Mouse (Mus musculus) kidney, postnatal 0 days (tissue): ENCODE results near the gene Tmpo. TPM values are rescaled to one million over a fixed set of nuclear protein-coding genes. Genes with fewer than 3 reads are reported as not detected.

Experiments used
- ATAC-seq: fragments of 200-750 bp; cut with Nextera tagmentation; replicated peaks from 2 replicates; pipeline ENCODE4 v1.8.0; 2017; ENCODE audit warnings: low read depth, moderate number of reproducible peaks, moderate TSS enrichment, moderate library complexity; ENCODE audit not compliant: low FRiP score
- DNase-seq: peaks from one replicate; pipeline ENCODE4 v3.0.0-alpha.2; 2016; ENCODE audit warnings: low spot score
- H3K27ac ChIP-seq: fragments of 300-500 bp; sonication (generic); 2 replicates; pipeline ENCODE4 v1.5.1; 2014; ENCODE audit warnings: mild to moderate bottlenecking
- H3K27me3 ChIP-seq: fragments of 300-500 bp; sonication (generic); 2 replicates; pipeline ENCODE4 v1.6.1; 2014; ENCODE audit warnings: low read length, mixed read lengths; ENCODE audit not compliant: insufficient read depth
- H3K36me3 ChIP-seq: fragments of 300-500 bp; sonication (generic); 2 replicates; pipeline ENCODE4 v1.6.1; 2014; ENCODE audit warnings: low read length, mixed read lengths; ENCODE audit not compliant: insufficient read depth
- H3K4me1 ChIP-seq: fragments of 300-500 bp; sonication (generic); replicated peaks from 2 replicates; pipeline ENCODE4 v1.6.1; 2014; ENCODE audit warnings: antibody characterized with exemption, low read length, mixed read lengths; ENCODE audit not compliant: insufficient read depth
- H3K4me2 ChIP-seq: fragments of 300-500 bp; sonication (generic); 2 replicates; pipeline ENCODE4 v1.6.1; 2014; ENCODE audit warnings: mild to moderate bottlenecking, low read length, moderate library complexity, mixed read lengths
- H3K4me3 ChIP-seq: fragments of 300-500 bp; sonication (generic); replicated peaks from 2 replicates; pipeline ENCODE4 v1.5.1; 2014; ENCODE audit warnings: low read depth, low read length
- H3K9ac ChIP-seq: fragments of 300-500 bp; sonication (generic); 2 replicates; pipeline ENCODE4 v1.6.1; 2014; ENCODE audit warnings: low read depth, low read length
- H3K9me3 ChIP-seq: fragments of 300-500 bp; sonication (generic); replicated peaks from 2 replicates; pipeline ENCODE4 v1.6.1; 2016; ENCODE audit warnings: low read length, inconsistent platforms, mixed read lengths
- CTCF ChIP-seq: IDR thresholded peaks from 2 replicates; pipeline ENCODE4 v1.5.1; 2016; ENCODE audit warnings: antibody characterized with exemption, low read depth, mild to moderate bottlenecking, moderate library complexity
- WGBS: fragments of 180-500 bp; shearing (Covaris S2); extraction: QIAGEN DNeasy Blood & Tissue Kit; methylation state at CpG from one replicate; pipeline ENCODE4 v1.1.7; 2014; 5-methylcytosine and 5-hydroxymethylcytosine counted together
- polyA plus RNA-seq: library from polyadenylated mRNA; unstranded; fragments of >200 nt; fragmentation: Nextera tagmentation; extraction: Ambion mirVana; gene quantifications from 2 replicates; pipeline ENCODE4 v1.2.1, GENCODE M21; 2015

Tmpo gene
- polyA plus RNA-seq, 1 experiment from 2014 or later, result 160 TPM

DNA sequence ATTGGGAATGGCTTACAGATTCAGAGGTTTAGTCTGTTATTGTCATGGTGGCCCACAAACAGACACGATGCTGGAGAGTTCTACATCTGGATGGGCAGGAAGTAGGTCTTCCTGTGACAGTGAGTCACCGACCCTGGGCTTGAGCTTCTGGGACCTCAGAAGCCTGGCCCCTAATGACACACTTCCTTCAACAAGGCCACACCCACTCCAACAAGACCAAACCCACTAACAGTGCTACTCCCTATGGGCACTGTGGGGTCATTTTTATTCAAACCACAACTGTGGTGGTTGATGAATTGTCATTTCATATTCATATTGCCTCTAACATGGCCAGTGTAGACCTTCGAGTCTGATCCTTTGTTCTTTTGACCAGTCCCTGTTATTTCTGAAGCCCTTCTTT, 42.8 kb downstream of the Tmpo start:
- WGBS, result 66% methylated on average over 3 of the region's 3 CpGs
- DNase-seq, result no peak
- no peaks in the 10 kb centered on the region for H3K27me3 ChIP-seq
- ATAC-seq, result no peak
- H3K4me2 ChIP-seq, result no peak overlapping the region
- H3K9ac ChIP-seq, result no peak overlapping the region
- no peaks in the 10 kb centered on the region for H3K9me3 ChIP-seq
- no peaks in the 10 kb centered on the region for H3K36me3 ChIP-seq
- no peak overlapping the region for H3K27ac ChIP-seq
- H3K4me3 ChIP-seq, result no peak overlapping the region
- no peaks in the 10 kb centered on the region for H3K4me1 ChIP-seq
- no peak for TF ChIP-seq CTCF

DNA sequence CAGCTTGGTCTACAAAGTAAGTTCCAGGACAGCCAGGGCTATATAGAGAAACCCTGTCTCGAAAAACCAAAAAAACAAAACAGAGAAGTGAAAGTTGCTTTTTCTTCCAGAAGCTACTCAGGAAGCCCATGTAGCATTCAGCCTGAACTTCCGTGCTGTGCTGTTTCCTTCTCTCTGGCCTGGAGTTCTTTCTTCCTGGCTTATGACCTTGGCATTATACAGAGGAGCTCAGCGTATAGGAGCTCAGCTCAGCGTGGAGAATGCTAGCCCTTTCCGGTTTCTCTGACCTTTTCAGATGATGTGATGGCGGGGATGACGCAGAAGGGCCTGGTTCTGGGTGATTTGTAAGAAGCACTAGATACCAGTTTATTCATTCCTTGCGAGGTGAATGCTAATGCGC, 43.7 kb downstream of the Tmpo start:
- WGBS, result 72% methylated on average over 9 of the region's 9 CpGs
- no peak for ATAC-seq

DNA sequence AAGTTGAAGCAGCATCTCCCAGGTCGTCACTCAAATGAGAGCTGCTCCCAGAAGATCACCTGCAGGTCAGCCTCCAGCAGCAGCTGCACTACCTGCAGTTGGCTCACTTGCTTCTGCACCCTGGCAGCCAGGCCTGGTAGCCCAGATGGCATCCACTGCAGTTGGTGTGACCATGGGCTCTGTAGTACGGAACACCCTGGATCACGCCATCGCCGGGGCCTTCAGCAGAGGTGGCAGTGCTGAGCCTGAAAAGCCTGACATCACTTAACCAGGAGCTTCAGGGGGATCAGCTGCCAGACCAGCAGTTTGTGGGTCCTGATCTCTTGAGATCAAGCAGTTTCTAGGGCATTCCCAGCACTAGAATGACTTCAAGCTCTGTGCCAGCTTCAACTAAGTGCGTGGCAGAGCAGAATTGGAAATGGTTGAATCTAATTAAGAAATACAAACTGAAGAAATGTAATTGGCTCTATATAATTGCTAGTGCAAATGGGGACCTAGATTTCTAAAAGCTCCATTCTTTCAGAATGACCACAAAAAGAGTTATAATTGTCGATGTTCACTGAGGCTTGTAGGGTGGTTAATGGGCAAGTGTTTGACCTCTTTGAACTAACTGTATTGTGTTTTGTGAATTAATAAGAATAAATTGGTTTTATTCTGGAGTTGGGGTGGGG, 45.7 kb downstream of the Tmpo start:
- Histone ChIP-seq H3K4me3 (no peak overlapping the region), H3K27me3 (no peaks in the 10 kb centered on the region), H3K4me2 (no peak overlapping the region), H3K9ac (no peak overlapping the region), H3K9me3 (no peaks in the 10 kb centered on the region), H3K4me1 (no peaks in the 10 kb centered on the region), H3K27ac (no peak overlapping the region), H3K36me3 (no peaks in the 10 kb centered on the region)
- WGBS, result 89% methylated on average over 7 of the region's 7 CpGs
- TF ChIP-seq CTCF, result no peak
- DNase-seq, result no peak
- no peak for ATAC-seq

More for the DNA sequence above, 43.7 kb downstream of the Tmpo start:
- DNase-seq, result no peak
- Histone ChIP-seq H3K4me3 (no peak overlapping the region), H3K36me3 (no peaks in the 10 kb centered on the region), H3K27ac (no peak overlapping the region; the same call in 1 of the 2 replicates), H3K27me3 (no peaks in the 10 kb centered on the region), H3K4me2 (no peak overlapping the region), H3K9ac (no peak overlapping the region), H3K4me1 (no peaks in the 10 kb centered on the region), H3K9me3 (no peaks in the 10 kb centered on the region)
- no peak for TF ChIP-seq CTCF

DNA sequence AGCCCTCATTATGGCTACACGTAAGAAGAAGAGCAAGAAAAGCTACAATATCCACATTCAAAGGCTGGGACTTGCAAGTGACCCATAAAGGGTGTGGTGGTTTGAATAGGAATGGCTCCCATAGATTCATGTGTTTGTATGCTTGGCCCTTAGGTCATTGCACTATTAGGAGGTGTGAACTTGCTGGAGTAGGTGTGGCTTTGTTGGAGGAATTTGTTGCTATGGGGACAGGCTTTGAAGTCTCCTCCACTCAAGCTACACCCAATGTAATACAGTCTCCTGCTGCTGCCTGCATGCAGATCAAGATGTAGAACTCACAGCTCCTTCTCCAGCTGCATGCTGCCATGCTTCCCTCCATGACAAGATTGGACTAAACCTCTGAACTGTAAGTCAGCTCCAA, 49.5 kb downstream of the Tmpo start:
- ATAC-seq, result no peak
- no peak for TF ChIP-seq CTCF

DNA sequence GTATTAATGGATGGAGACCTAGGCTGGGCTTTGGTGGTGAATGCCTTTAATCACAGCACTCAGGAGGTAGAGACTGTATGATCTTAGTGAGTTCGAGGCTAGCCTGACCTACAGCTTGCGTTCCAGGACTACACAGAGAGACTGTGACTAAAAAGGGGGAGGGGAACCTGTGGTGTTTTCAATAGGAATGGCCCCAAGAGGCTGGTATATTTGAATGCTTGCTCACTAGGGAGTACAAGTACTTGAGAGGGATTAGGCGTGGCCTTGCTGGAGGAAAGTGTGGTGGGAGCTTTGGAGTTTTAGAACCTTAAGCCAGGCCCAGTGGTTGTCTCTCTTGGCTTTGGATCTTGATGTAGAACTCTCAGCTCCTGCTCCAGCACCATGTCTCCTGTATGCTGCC, 50.3 kb downstream of the Tmpo start:
- 96% methylated on average over 3 of the region's 3 CpGs for WGBS
- no peak overlapping the region for H3K27ac ChIP-seq
- H3K9ac ChIP-seq, result no peak overlapping the region
- no peak for ATAC-seq
- H3K4me3 ChIP-seq, result no peak overlapping the region
- H3K4me1 ChIP-seq, result no peaks in the 10 kb centered on the region
- no peak overlapping the region for H3K4me2 ChIP-seq
- no peaks in the 10 kb centered on the region for H3K9me3 ChIP-seq
- H3K36me3 ChIP-seq, result no peaks in the 10 kb centered on the region
- no peak for TF ChIP-seq CTCF
- no peak for DNase-seq
- no peaks in the 10 kb centered on the region for H3K27me3 ChIP-seq

More for the DNA sequence above, 49.5 kb downstream of the Tmpo start:
- Histone ChIP-seq H3K4me2 (no peak overlapping the region), H3K9ac (no peak overlapping the region), H3K4me1 (no peaks in the 10 kb centered on the region), H3K4me3 (no peak overlapping the region), H3K27me3 (no peaks in the 10 kb centered on the region), H3K27ac (no peak overlapping the region), H3K9me3 (no peaks in the 10 kb centered on the region), H3K36me3 (no peaks in the 10 kb centered on the region)
- no peak for DNase-seq
- 88% methylated on average over 1 of the region's 1 CpGs for WGBS

DNA sequence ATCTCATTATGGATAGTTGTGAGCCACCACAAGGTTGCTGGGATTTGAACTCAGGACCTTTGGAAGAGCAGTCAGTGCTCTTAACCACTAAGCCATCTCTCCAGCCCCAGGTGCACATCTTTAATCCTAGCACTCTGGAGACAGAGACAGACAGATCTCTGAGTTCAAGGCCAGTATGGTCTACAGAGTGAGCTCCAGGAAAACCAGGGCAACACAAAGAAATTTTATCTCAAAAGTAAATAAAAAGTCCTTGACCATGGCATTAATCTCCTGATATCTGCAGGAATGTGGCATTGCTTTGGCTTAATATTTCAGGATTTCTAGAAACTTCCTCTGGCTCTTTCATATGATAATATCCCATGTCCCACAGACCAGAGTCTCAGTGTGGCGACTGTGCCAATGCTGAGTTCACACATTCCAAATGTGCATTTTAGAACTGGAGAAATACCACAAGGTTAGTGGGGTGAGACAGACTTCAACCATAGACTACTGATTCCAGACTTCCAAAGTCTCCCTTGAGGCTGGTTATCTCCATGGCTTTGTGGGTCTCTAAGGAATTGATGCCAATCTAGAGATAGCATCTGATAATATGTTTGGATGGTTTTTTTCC, 52.5 kb downstream of the Tmpo start:
- H3K36me3 ChIP-seq, result no peaks in the 10 kb centered on the region
- H3K9ac ChIP-seq, result no peak overlapping the region
- ATAC-seq (no peak), DNase-seq (peak; percentile 43)
- 27% methylated on average over 1 of the region's 1 CpGs for WGBS
- no peak for TF ChIP-seq CTCF
- no peak overlapping the region for H3K4me2 ChIP-seq
- no peaks in the 10 kb centered on the region for H3K27me3 ChIP-seq
- H3K9me3 ChIP-seq, result no peaks in the 10 kb centered on the region
- H3K4me3 ChIP-seq, result no peak overlapping the region
- no peak overlapping the region for H3K27ac ChIP-seq
- no peaks in the 10 kb centered on the region for H3K4me1 ChIP-seq
